Mouse (Mus musculus) CH12.LX (cell line): ENCODE results near the gene Kntc1. TPM values are rescaled to one million over a fixed set of nuclear protein-coding genes. Genes with fewer than 3 reads are reported as not detected.

ENCODE experiments used
- DNase-seq: peaks from one replicate; pipeline ENCODE4 v3.0.0-alpha.2; 2013; ENCODE audit errors: extremely low read depth
- H3K27ac ChIP-seq: 2 replicates; pipeline ENCODE4 v1.5.1; 2012; ENCODE audit warnings: low read depth, mild to moderate bottlenecking, control low read depth, moderate library complexity; ENCODE audit not compliant: insufficient read depth
- H3K27me3 ChIP-seq: replicated peaks from 2 replicates; pipeline ENCODE3; 2012; ENCODE audit warnings: inconsistent platforms
- H3K36me3 ChIP-seq, 2 experiments: replicated peaks in 1 of 2; 2 replicates each; pipeline versions ENCODE3 to v1.6.1; 2012; ENCODE audit warnings: inconsistent platforms in 1 of 2, low read length in 1 of 2, mild to moderate bottlenecking in 1 of 2, mixed read lengths in 1 of 2, moderate library complexity in 1 of 2; ENCODE audit not compliant: control insufficient read depth in 1 of 2, insufficient read depth in 1 of 2
- H3K4me1 ChIP-seq, 2 experiments: 2 replicates each; pipeline ENCODE4 v1.6.1; 2012; ENCODE audit warnings: inconsistent platforms in 1 of 2, moderate library complexity in 1 of 2; ENCODE audit not compliant: insufficient read depth in 2 of 2, control insufficient read depth in 1 of 2
- H3K4me2 ChIP-seq: 2 replicates; pipeline ENCODE4 v1.6.1; 2012; ENCODE audit warnings: low read depth, mild to moderate bottlenecking, control low read depth; ENCODE audit not compliant: poor library complexity, insufficient read depth, severe bottlenecking
- H3K4me3 ChIP-seq, 3 experiments: fragments of 150-350 bp in 1 of 3; sonication (generic) in 1 of 3; replicated peaks in 1 of 3; 2 replicates each; pipeline versions ENCODE3 to v1.5.1; 2011 to 2012; ENCODE audit warnings: low read depth in 2 of 3, low read length in 2 of 3, mild to moderate bottlenecking in 2 of 3, moderate library complexity in 2 of 3, control low read depth in 1 of 3, improper control_type of control experiment in 1 of 3, inconsistent platforms in 1 of 3, mixed read lengths in 1 of 3; ENCODE audit not compliant: poor library complexity in 1 of 3
- H3K79me2 ChIP-seq: replicated peaks from 2 replicates; pipeline ENCODE4 v1.6.1; 2012; ENCODE audit warnings: mild to moderate bottlenecking, moderate library complexity; ENCODE audit not compliant: control insufficient read depth, poor library complexity, insufficient read depth, severe bottlenecking; ENCODE audit errors: extremely low read depth
- H3K9ac ChIP-seq: 2 replicates; pipeline ENCODE4 v1.6.1; 2012; ENCODE audit warnings: low read depth, mild to moderate bottlenecking, control low read depth, moderate library complexity; ENCODE audit not compliant: insufficient read depth
- H3K9me3 ChIP-seq: replicated peaks from 2 replicates; pipeline ENCODE3; 2012; ENCODE audit warnings: low read length, inconsistent platforms, mixed read lengths
- CHD1 ChIP-seq: IDR thresholded peaks from 2 replicates; pipeline ENCODE4 v1.6.1; 2012; ENCODE audit warnings: low read depth, low read length, improper control_type of control experiment, inconsistent platforms
- CHD2 ChIP-seq: IDR thresholded peaks from 2 replicates; pipeline ENCODE4 v1.6.1; 2011; ENCODE audit warnings: low read length, improper control_type of control experiment
- ELF1 ChIP-seq: IDR thresholded peaks from 2 replicates; pipeline ENCODE4 v1.6.1; 2014; ENCODE audit warnings: low read depth, mild to moderate bottlenecking, inconsistent platforms, low read length, improper control_type of control experiment
- EP300 ChIP-seq: IDR thresholded peaks from 2 replicates; pipeline ENCODE4 v1.6.1; 2011; ENCODE audit warnings: low read length, improper control_type of control experiment
- GABPA ChIP-seq: IDR thresholded peaks from 2 replicates; pipeline ENCODE4 v1.6.1; 2012; ENCODE audit warnings: low read depth, low read length, improper control_type of control experiment, inconsistent platforms; ENCODE audit not compliant: insufficient replicate concordance
- JUN ChIP-seq: IDR thresholded peaks from 2 replicates; pipeline ENCODE4 v1.6.1; 2011; ENCODE audit warnings: low read depth, mild to moderate bottlenecking, low read length, improper control_type of control experiment, moderate library complexity; ENCODE audit not compliant: insufficient read depth
- NRF1 ChIP-seq: IDR thresholded peaks from 2 replicates; pipeline ENCODE4 v1.6.1; 2014; ENCODE audit warnings: low read depth, mild to moderate bottlenecking, inconsistent platforms, low read length, improper control_type of control experiment, moderate library complexity
- POLR2A ChIP-seq: IDR thresholded peaks from 2 replicates; pipeline ENCODE4 v1.6.1; 2011; ENCODE audit warnings: low read depth, mild to moderate bottlenecking, improper control_type of control experiment, low read length
- TCF12 ChIP-seq: IDR thresholded peaks from 2 replicates; pipeline ENCODE4 v1.6.1; 2014; ENCODE audit warnings: low read depth, mild to moderate bottlenecking, inconsistent platforms, low read length, improper control_type of control experiment
- ZKSCAN1 ChIP-seq: IDR thresholded peaks from 2 replicates; pipeline ENCODE4 v1.6.1; 2012; ENCODE audit warnings: low read depth, inconsistent platforms, low read length, improper control_type of control experiment, borderline replicate concordance
- ZMIZ1 ChIP-seq: IDR thresholded peaks from 2 replicates; pipeline ENCODE4 v1.6.1; 2012; ENCODE audit warnings: low read depth, mild to moderate bottlenecking, inconsistent platforms, low read length, improper control_type of control experiment
- ZNF384 ChIP-seq: IDR thresholded peaks from 2 replicates; pipeline ENCODE4 v1.6.1; 2012; ENCODE audit warnings: low read depth, low read length, improper control_type of control experiment, inconsistent platforms
- dilution Hi-C: fragments of 300-500 bp; cut with MboI; formaldehyde crosslinking; loops from 2 replicates; pipeline ENCODE4 v1.14.3; 2020; ENCODE audit warnings: low sequenced_read_pairs; ENCODE audit not compliant: extremely low pct_unique_long_range_greater_than_20kb, extremely low pct_ligation_motif_present
- in situ Hi-C: fragments of 300-500 bp; cut with MboI; formaldehyde crosslinking; loops from 3 replicates; pipeline ENCODE4 v1.14.3; 2019; ENCODE audit warnings: low sequenced_read_pairs, low pct_ligation_motif_present, low pct_unique_long_range_greater_than_20kb, mixed read lengths
- polyA plus RNA-seq: library from polyadenylated mRNA; unstranded; fragments of >175 nt; gene quantifications from 2 replicates; pipeline ENCODE4 v1.2.1, GENCODE M21; 2012; ENCODE audit warnings: low read depth; ENCODE audit not compliant: insufficient read length
- total RNA-seq, 2 experiments: library from RNA; depleted of rRNA; stranded (reverse); fragments of 300-350 nt in 1 of 2; fragments of >200 nt in 1 of 2; gene quantifications; 2 replicates each; pipeline ENCODE4 v1.2.3; 2012 to 2014

Gene Kntc1
- total and polyA plus RNA-seq, 3 experiments, result 30.4 to 37.4 (median 30.5) TPM

DNA sequence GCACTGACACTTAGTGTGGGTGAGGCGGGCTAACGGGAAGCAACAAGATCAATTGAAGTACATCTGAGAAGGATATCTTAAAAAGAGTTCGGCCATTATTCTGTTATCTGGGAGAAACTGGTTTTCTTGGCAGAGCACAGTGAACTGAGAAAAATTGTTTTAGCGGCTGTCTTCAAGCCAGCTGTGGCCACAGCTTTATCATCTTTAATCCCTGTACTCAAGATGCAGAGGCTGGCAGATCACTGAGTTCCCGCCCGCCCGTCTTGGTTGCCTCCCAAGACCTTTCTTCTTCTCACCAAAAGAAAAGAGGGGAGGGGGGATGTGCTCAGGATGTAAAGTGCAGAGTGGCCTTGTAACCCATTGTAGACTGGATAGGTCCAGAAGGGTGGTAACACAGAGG is 67.4 kb downstream of the Kntc1 start:
- in situ Hi-C loops (loop anchor here (5.0 to 10.0 kb wide), 2 partner anchors 178 to 265 kb away; no protein-coding TSS in a partner anchor), dilution Hi-C loops (no loop called here)
- Histone ChIP-seq H3K9me3 (no peaks in the 10 kb centered on the region), H3K27me3 (no peaks in the 10 kb centered on the region), H3K36me3 (peaks cover 50 to 86% of the 10 kb centered on the region in 2 experiments), H3K4me2 (no peak overlapping the region), H3K4me1 (peaks cover 10 to 19% of the 10 kb centered on the region in 2 experiments), H3K79me2 (no peaks in the 10 kb centered on the region), H3K27ac (no peak overlapping the region), H3K4me3 (no peak overlapping the region), H3K9ac (no peak overlapping the region)
- DNase-seq, result no peak
- TF ChIP-seq NRF1 (no peak), ZKSCAN1 (no peak), TCF12 (no peak), CHD2 (no peak), JUN (no peak), ELF1 (no peak), GABPA (no peak)

DNA sequence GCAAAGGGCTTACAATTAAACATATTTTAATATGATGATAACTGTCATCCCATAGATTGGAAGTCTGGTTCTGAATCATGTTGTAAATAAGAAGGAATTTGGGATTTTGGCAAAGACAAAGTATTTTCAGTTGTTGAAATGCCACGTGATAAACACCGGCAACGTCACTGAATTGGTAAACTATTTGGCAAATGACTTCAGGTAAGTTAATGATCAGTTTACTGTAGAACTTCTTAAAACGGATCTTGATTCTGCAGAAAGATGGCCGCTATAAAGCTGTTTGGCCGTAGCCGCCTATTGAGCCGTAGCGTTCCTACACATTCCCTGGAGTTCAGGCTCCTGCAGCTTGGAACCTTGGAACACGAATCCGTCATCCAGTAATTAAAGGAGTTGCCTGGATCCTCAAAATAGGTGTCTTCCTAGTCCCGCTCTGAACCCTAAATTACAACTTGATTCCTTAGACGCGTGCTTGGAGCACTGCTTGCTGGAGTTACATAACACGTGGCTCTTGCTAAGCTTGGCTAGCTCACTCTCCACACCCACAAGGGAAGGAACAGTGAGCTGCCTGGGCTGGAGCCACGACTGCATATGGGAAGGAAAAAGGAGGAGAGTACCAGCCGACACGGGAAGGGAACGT is 69.5 kb downstream of the Kntc1 start:
- Histone ChIP-seq H3K9me3 (no peaks in the 10 kb centered on the region), H3K4me2 (no peak overlapping the region), H3K9ac (no peak overlapping the region), H3K79me2 (no peaks in the 10 kb centered on the region), H3K27ac (no peak overlapping the region), H3K4me1 (peaks cover 10 to 34% of the 10 kb centered on the region in 2 experiments)
- dilution Hi-C loops (no loop called here), in situ Hi-C loops (loop anchor here (5.0 to 10.0 kb wide), 2 partner anchors 176 to 263 kb away; no protein-coding TSS in a partner anchor)
- no peak for DNase-seq
- TF ChIP-seq POLR2A, result no peak
- TF ChIP-seq EP300, result no peak
- TF ChIP-seq ZMIZ1, result no peak
- TF ChIP-seq ZNF384, result no peak
- TF ChIP-seq CHD1, result no peak
- TF ChIP-seq, all 38 proteins: peak for 0
- H3K4me3 ChIP-seq, result no peak overlapping the region
- no peaks in the 10 kb centered on the region for H3K27me3 ChIP-seq
- H3K36me3 ChIP-seq, result peaks cover 46 to 83% of the 10 kb centered on the region in 2 experiments
